Mouse (Mus musculus) leukemia stem cell, adult 10-12 weeks (primary cell): ENCODE data around the gene Cetn4. TPM values are rescaled to one million over a fixed set of nuclear protein-coding genes. Genes with fewer than 3 reads are reported as not detected.

Source experiments
- polyA plus RNA-seq: library from polyadenylated mRNA; stranded (reverse); fragments of >175 nt; gene quantifications from 2 replicates; pipeline ENCODE4 v1.2.3, GENCODE M21; 2012; ENCODE audit warnings: low replicate concordance

Gene Cetn4
- 1.6 and 2.0 TPM in 2 replicates for polyA plus RNA-seq

GRCm38 (mm10) chr3:37312370-37312941, at the start of gene Cetn4, which contains the start of gene Bbs12:
Gene Cetn4, minus strand, starts transcription at chr3:37312708.
Gene Bbs12, plus strand, starts transcription at chr3:37312554.

GRCm38 (mm10) chr3:37348221-37349165, 36.0 kb upstream of the Cetn4 start, which contains the start of gene Fgf2:
Gene Fgf2, plus strand, starts transcription at chr3:37348346.

Other genes starting within 250 kb of the Cetn4 start
- not detected in 2 replicates for gene Adad1, start 249.2 kb downstream of the Cetn4 start, polyA plus RNA-seq
- gene Il2, start 186.7 kb downstream of the Cetn4 start, polyA plus RNA-seq: not detected in 2 replicates
- not detected in 2 replicates for gene Il21, start 80.1 kb downstream of the Cetn4 start, polyA plus RNA-seq
- 0.11 TPM in 1 of 2 replicates, not detected in the other for gene Bbs12, start 154 bp downstream of the Cetn4 start, polyA plus RNA-seq
- gene Fgf2, start 35.6 kb upstream of the Cetn4 start, polyA plus RNA-seq: not detected in 2 replicates
- 11.1 and 20.1 TPM in 2 replicates for gene Spata5, start 107.2 kb upstream of the Cetn4 start, polyA plus RNA-seq
- 5.3 and 9.6 TPM in 2 replicates for gene Nudt6, start 107.5 kb upstream of the Cetn4 start, polyA plus RNA-seq